8 mouse cellular contexts compared by ENCODE assay signal in the genomic region with DNA sequence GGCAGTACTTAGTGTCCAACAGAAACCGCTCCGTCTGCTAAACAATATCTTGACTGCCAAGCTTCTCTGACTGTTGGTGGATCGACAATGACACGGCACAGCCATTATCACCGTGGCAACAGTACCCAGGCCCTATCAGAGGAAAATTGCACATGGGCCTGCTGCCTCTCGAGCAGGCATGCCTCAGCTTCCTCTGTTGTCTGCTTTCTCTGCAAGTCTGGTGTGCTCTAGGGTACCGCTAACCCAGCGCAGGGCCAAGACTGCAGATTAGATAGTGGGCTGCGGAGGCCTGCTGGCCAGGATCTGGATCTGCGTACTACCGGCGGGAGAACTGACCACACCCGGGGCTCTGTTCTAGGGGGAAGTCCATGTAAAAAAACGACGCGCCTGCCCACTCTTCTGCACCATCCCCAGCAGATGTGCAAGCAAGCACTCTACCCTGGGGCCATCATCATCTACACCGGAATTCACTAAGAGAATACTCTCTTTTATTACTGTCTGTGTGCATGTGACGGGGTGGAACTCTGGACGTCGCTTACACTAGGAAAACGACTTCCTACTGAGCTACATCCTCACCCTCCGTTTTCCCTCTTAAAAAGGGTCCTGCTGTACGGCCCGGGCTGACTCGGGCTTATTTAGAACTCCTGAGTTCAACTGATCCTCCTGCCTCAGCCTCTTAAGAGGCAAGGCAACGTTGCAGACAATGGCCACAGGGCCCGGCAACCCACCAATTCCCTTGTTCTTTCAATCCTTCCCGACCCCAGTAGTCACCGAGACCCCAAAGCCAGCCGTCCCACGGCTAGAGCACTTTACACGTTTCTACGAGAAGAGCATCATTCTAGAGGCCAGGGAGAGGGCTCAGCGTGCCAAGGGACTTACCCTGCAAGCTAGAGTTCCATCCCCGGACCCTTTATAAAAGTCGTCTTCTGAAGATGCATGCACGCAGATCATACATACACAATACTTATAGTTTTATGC. TPM values are rescaled to one million over a fixed set of nuclear protein-coding genes. Genes with fewer than 3 reads are reported as not detected.
DNase-seq lines count a peak whose midpoint lies in the region; ATAC-seq and TF ChIP-seq lines count a peak whose summit lies in the region.

No protein-coding gene starts in this region.

- H3K9me3 ChIP-seq in lung, embryonic 14.5 days (ENCODE audit: low read depth, low read length): no peaks in the 10 kb centered on the region
- H3K9me3 ChIP-seq in forebrain, postnatal 0 days (ENCODE audit: low read length): no peaks in the 10 kb centered on the region
- H3K9me3 ChIP-seq in liver, embryonic 16.5 days (replicated peaks; ENCODE audit: control insufficient read depth, low read length): no peaks in the 10 kb centered on the region
- H3K9me3 ChIP-seq in stomach, postnatal 0 days (ENCODE audit: control insufficient read depth, low read length): no peaks in the 10 kb centered on the region

- H3K27ac ChIP-seq in lung, embryonic 14.5 days (ENCODE audit: low read depth): 0 out of 2 replicates have a peak overlapping the region, but pooled peaks have one; percentile 18
- 0 out of 2 replicates have a peak overlapping the region, but pooled peaks have one; percentile 24 for H3K27ac ChIP-seq in brown adipose tissue, adult 24 weeks (replicated peaks; ENCODE audit: low read depth, low read length)
- peak overlapping the region; percentile 65 for H3K27ac ChIP-seq in forebrain, postnatal 0 days (ENCODE audit: low read depth, low read length)
- H3K27ac ChIP-seq in liver, embryonic 16.5 days (ENCODE audit: low read length): peak overlapping the region; percentile 84
- peak overlapping the region; percentile 73 for H3K27ac ChIP-seq in stomach, postnatal 0 days (replicated peaks)

- peak overlapping the region; percentile 93 for H3K4me2 ChIP-seq in lung, embryonic 14.5 days
- peak overlapping the region; percentile 81 for H3K4me2 ChIP-seq in forebrain, postnatal 0 days (ENCODE audit: low read depth)
- H3K4me2 ChIP-seq in liver, embryonic 16.5 days (ENCODE audit: low read depth, low read length): peak overlapping the region; percentile 68
- peak overlapping the region; percentile 94 for H3K4me2 ChIP-seq in stomach, postnatal 0 days (replicated peaks; ENCODE audit: low read depth)

- H3K4me1 ChIP-seq in lung, embryonic 14.5 days (ENCODE audit: insufficient read depth): peaks cover 10% of the 10 kb centered on the region
- H3K4me1 ChIP-seq in brown adipose tissue, adult 24 weeks (ENCODE audit: control insufficient read depth, insufficient read depth, insufficient read length, low read length): peaks cover 7% of the 10 kb centered on the region; the same call in 1 of the 2 replicates
- H3K4me1 ChIP-seq in forebrain, postnatal 0 days (ENCODE audit: insufficient read depth): peaks cover 16% of the 10 kb centered on the region
- H3K4me1 ChIP-seq in liver, embryonic 16.5 days (ENCODE audit: control insufficient read depth, low read depth, low read length): peaks cover 61% of the 10 kb centered on the region
- H3K4me1 ChIP-seq in stomach, postnatal 0 days (replicated peaks; ENCODE audit: control insufficient read depth, insufficient read depth): peaks cover 2% of the 10 kb centered on the region; the same call in 1 of the 2 replicates

- peak; percentile 47 for DNase-seq in lung, embryonic 14.5 days
- DNase-seq in lung, postnatal 14 days: no peak
- DNase-seq in forebrain, postnatal 0 days: peak; percentile 20
- peak; percentile 29 for DNase-seq in stomach, postnatal 0 days (ENCODE audit: low spot score)
- no peak for DNase-seq in urinary bladder, postnatal 25 days (ENCODE audit: low spot score)

- TF ChIP-seq EP300 in stomach, postnatal 0 days (optimal IDR thresholded peaks at IDR 0.05): no peak

- peak overlapping the region; percentile 86 for H3K4me3 ChIP-seq in lung, embryonic 14.5 days (ENCODE audit: low read depth, low read length)
- peak overlapping the region; percentile 76 for H3K4me3 ChIP-seq in brown adipose tissue, adult 24 weeks (ENCODE audit: insufficient read depth, low read depth, low read length)
- H3K4me3 ChIP-seq in forebrain, postnatal 0 days (ENCODE audit: low read depth, low read length): peak overlapping the region; percentile 97
- H3K4me3 ChIP-seq in liver, embryonic 16.5 days (ENCODE audit: low read depth, low read length): peak overlapping the region; percentile 78
- peak overlapping the region; percentile 76 for H3K4me3 ChIP-seq in stomach, postnatal 0 days (ENCODE audit: low read depth, low read length)

- H3K36me3 ChIP-seq in lung, embryonic 14.5 days (ENCODE audit: insufficient read depth): peaks cover 19% of the 10 kb centered on the region
- H3K36me3 ChIP-seq in forebrain, postnatal 0 days (ENCODE audit: insufficient read depth): peaks cover 14% of the 10 kb centered on the region
- peaks cover 29% of the 10 kb centered on the region for H3K36me3 ChIP-seq in liver, embryonic 16.5 days (ENCODE audit: control insufficient read depth, insufficient read depth)
- H3K36me3 ChIP-seq in stomach, postnatal 0 days (ENCODE audit: control insufficient read depth, insufficient read depth, low read length): no peaks in the 10 kb centered on the region

- H3K27me3 ChIP-seq in lung, embryonic 14.5 days (ENCODE audit: insufficient read depth, low read length): no peaks in the 10 kb centered on the region
- H3K27me3 ChIP-seq in forebrain, postnatal 0 days (ENCODE audit: insufficient read depth, low read length): no peaks in the 10 kb centered on the region
- H3K27me3 ChIP-seq in liver, embryonic 16.5 days (ENCODE audit: control insufficient read depth, insufficient read depth, low read depth, low read length): no peaks in the 10 kb centered on the region
- no peaks in the 10 kb centered on the region for H3K27me3 ChIP-seq in stomach, postnatal 0 days (ENCODE audit: control insufficient read depth, insufficient read depth, low read length)

- peak overlapping the region; percentile 78 for H3K9ac ChIP-seq in lung, embryonic 14.5 days
- H3K9ac ChIP-seq in forebrain, postnatal 0 days: peak overlapping the region; percentile 68
- H3K9ac ChIP-seq in liver, embryonic 16.5 days (ENCODE audit: low read depth, low read length): peak overlapping the region; percentile 74
- peak overlapping the region; percentile 67 for H3K9ac ChIP-seq in stomach, postnatal 0 days (ENCODE audit: low read length)

- ATAC-seq in lung, embryonic 14.5 days (ENCODE audit: insufficient read depth): no peak
- no peak for ATAC-seq in forebrain, postnatal 0 days
- no peak for ATAC-seq in liver, embryonic 16.5 days (ENCODE audit: low read depth)
- ATAC-seq in stomach, postnatal 0 days (ENCODE audit: low FRiP score, low TSS enrichment): no peak
- ATAC-seq in frontal cortex, adult (ENCODE audit: low TSS enrichment): no peak; the same call in 1 of the 2 replicates

- 5% methylated on average over 37 of the region's 37 CpGs for whole genome bisulfite sequencing in lung, embryonic 14.5 days
- WGBS in forebrain, postnatal 0 days: 3% methylated on average over 37 of the region's 37 CpGs
- 2% methylated on average over 37 of the region's 37 CpGs for WGBS in liver, embryonic 16.5 days (ENCODE audit: insufficient replicate concordance)
- WGBS in stomach, postnatal 0 days: 4% methylated on average over 37 of the region's 37 CpGs

- no peak for TF ChIP-seq CTCF in lung, embryonic 14.5 days (IDR thresholded peaks at IDR 0.05; ENCODE audit: low read depth)
- no peak for TF ChIP-seq CTCF in forebrain, postnatal 0 days (IDR thresholded peaks at IDR 0.05; ENCODE audit: low read depth)
- TF ChIP-seq CTCF in stomach, postnatal 0 days (IDR thresholded peaks at IDR 0.05; ENCODE audit: low read depth): no peak

RNA-seq across cellular contexts. Expression of a gene that starts 1.1 kb away (rescaled TPM):
- 177 and 186 TPM in 2 replicates for polyA plus RNA-seq in lung, embryonic 14.5 days (2014; fragmentation: Nextera tagmentation; extraction: Ambion mirVana)
- polyA plus RNA-seq in brown adipose tissue, adult 24 weeks (2012; ENCODE audit: insufficient read depth, insufficient read length, missing spikeins): 123 and 149 TPM in 2 replicates
- 47.4 and 84.5 TPM in 2 replicates for total RNA-seq in forebrain, postnatal 0 days (2014; rRNA removed)
- polyA plus RNA-seq in forebrain, postnatal 0 days (2015; fragmentation: Nextera tagmentation; extraction: Ambion mirVana): 177 and 205 TPM in 2 replicates
- 424 and 446 TPM in 2 replicates for polyA plus RNA-seq in liver, embryonic 16.5 days (2015; fragmentation: Nextera tagmentation; extraction: Ambion mirVana)
- polyA plus RNA-seq in stomach, postnatal 0 days (2015; fragmentation: Nextera tagmentation; extraction: Ambion mirVana): 125 and 134 TPM in 2 replicates

RNA-seq across cellular contexts. Expression of a gene that starts 21.8 kb away (rescaled TPM):
- 0.29 and 0.39 TPM in 2 replicates for polyA plus RNA-seq in lung, embryonic 14.5 days (2014; fragmentation: Nextera tagmentation; extraction: Ambion mirVana)
- 2.8 and 3.3 TPM in 2 replicates for polyA plus RNA-seq in brown adipose tissue, adult 24 weeks (2012; ENCODE audit: insufficient read depth, insufficient read length, missing spikeins)
- 0.92 and 1.8 TPM in 2 replicates for total RNA-seq in forebrain, postnatal 0 days (2014; rRNA removed)
- 0.28 and 0.54 TPM in 2 replicates for polyA plus RNA-seq in forebrain, postnatal 0 days (2015; fragmentation: Nextera tagmentation; extraction: Ambion mirVana)
- polyA plus RNA-seq in liver, embryonic 16.5 days (2015; fragmentation: Nextera tagmentation; extraction: Ambion mirVana): 2.8 TPM in 2 replicates
- 0.62 and 0.72 TPM in 2 replicates for polyA plus RNA-seq in stomach, postnatal 0 days (2015; fragmentation: Nextera tagmentation; extraction: Ambion mirVana)

Comparison
In these comparisons a context has a peak if more than half of its experiments do, and no peak if none do; other contexts are left out.
1. DNase-seq: peak in lung, embryonic 14.5 days (single experiment), forebrain, postnatal 0 days (single experiment) and stomach, postnatal 0 days (single experiment); none in lung, postnatal 14 days (single experiment) and urinary bladder, postnatal 25 days (single experiment).
2. H3K27ac ChIP-seq: peak in every context shown above with its lines; median percentile 84 in liver, embryonic 16.5 days; 73 in stomach, postnatal 0 days; 65 in forebrain, postnatal 0 days; 24 in brown adipose tissue, adult 24 weeks; 18 in lung, embryonic 14.5 days.
3. Peak in every context shown above with its lines, with median percentiles within 50 percentile points of each other: H3K4me2 ChIP-seq, H3K4me3 ChIP-seq and H3K9ac ChIP-seq.